Mouse (Mus musculus) liver, embryonic 14.5 days (tissue): ENCODE measurements around the gene Ntsr1. TPM values are rescaled to one million over a fixed set of nuclear protein-coding genes. Genes with fewer than 3 reads are reported as not detected.

Experiments used
- ATAC-seq: fragments of 200-750 bp; cut with Nextera tagmentation; 2 replicates; pipeline ENCODE4 v1.8.0; 2017; ENCODE audit warnings: moderate number of reproducible peaks, mild to moderate bottlenecking, moderate library complexity; ENCODE audit not compliant: insufficient read depth
- DNase-seq, 3 experiments: peaks; one replicate each; pipeline ENCODE4 v3.0.0-alpha.2; 2012 to 2013; ENCODE audit warnings: low read depth in 3 of 3, low spot score in 3 of 3
- H3K27ac ChIP-seq: fragments of 300-500 bp; sonication (generic); 2 replicates; pipeline ENCODE4 v1.5.1; 2014; ENCODE audit warnings: moderate library complexity, mild to moderate bottlenecking, control low read depth, inconsistent platforms
- H3K27me3 ChIP-seq: fragments of 300-500 bp; sonication (generic); 2 replicates; pipeline ENCODE4 v1.6.1; 2014; ENCODE audit warnings: mild to moderate bottlenecking, low read length, moderate library complexity; ENCODE audit not compliant: control insufficient read depth, insufficient read depth
- H3K36me3 ChIP-seq: fragments of 300-500 bp; sonication (generic); replicated peaks from 2 replicates; pipeline ENCODE4 v1.6.1; 2014; ENCODE audit warnings: low read depth; ENCODE audit not compliant: control insufficient read depth, insufficient read depth
- H3K4me1 ChIP-seq, 2 experiments: fragments of 200-500 bp in 1 of 2; fragments of 300-500 bp in 1 of 2; sonication (generic) in 1 of 2; replicated peaks; 2 replicates each; pipeline ENCODE4 v1.6.1; 2012 to 2014; ENCODE audit warnings: antibody characterized with exemption in 1 of 2, inconsistent platforms in 1 of 2, low read length in 1 of 2; ENCODE audit not compliant: control insufficient read depth in 2 of 2, insufficient read depth in 2 of 2
- H3K4me2 ChIP-seq: fragments of 300-500 bp; sonication (generic); 2 replicates; pipeline ENCODE4 v1.6.1; 2014; ENCODE audit warnings: low read depth, mild to moderate bottlenecking, control low read depth, moderate library complexity
- H3K4me3 ChIP-seq, 2 experiments: fragments of 200-500 bp in 1 of 2; fragments of 300-500 bp in 1 of 2; sonication (generic) in 1 of 2; 2 replicates each; pipeline ENCODE4 v1.5.1; 2012 to 2014; ENCODE audit warnings: low read depth in 2 of 2, low read length in 2 of 2, mild to moderate bottlenecking in 2 of 2, control low read depth in 1 of 2, inconsistent platforms in 1 of 2, moderate library complexity in 1 of 2; ENCODE audit not compliant: insufficient read depth in 1 of 2
- H3K9ac ChIP-seq: fragments of 300-500 bp; sonication (generic); replicated peaks from 2 replicates; pipeline ENCODE4 v1.6.1; 2014; ENCODE audit warnings: mild to moderate bottlenecking, control low read depth, moderate library complexity
- H3K9me3 ChIP-seq: fragments of 300-500 bp; sonication (generic); 2 replicates; pipeline ENCODE4 v1.6.1; 2016; ENCODE audit warnings: low read length, mixed read lengths; ENCODE audit not compliant: control insufficient read depth
- CTCF ChIP-seq: IDR thresholded peaks from 2 replicates; pipeline ENCODE4 v1.5.1; 2016; ENCODE audit warnings: antibody characterized with exemption, low read depth, control low read depth
- EP300 ChIP-seq: IDR thresholded peaks from 2 replicates; pipeline ENCODE4 v1.6.1; 2016; ENCODE audit warnings: antibody characterized with exemption, low read depth
- WGBS: fragments of 180-500 bp; shearing (Covaris S2); extraction: QIAGEN DNeasy Blood & Tissue Kit; methylation state at CpG from one replicate; pipeline ENCODE4 v1.1.7; 2014; ENCODE audit not compliant: insufficient replicate concordance; 5-methylcytosine and 5-hydroxymethylcytosine counted together
- polyA plus RNA-seq, 2 experiments: library from polyadenylated mRNA; depleted of rRNA in 1 of 2; stranded (reverse) in 1 of 2; unstranded in 1 of 2; fragments of >200 nt; fragmentation: Nextera tagmentation in 1 of 2; extraction: Ambion mirVana in 1 of 2; gene quantifications; 2 replicates each; pipeline versions ENCODE4 v1.2.1 to v1.2.3; 2012 to 2014

Gene Ntsr1
- polyA plus RNA-seq (2012; rRNA removed) (0.04 and 0.06 TPM in 2 replicates), polyA plus RNA-seq (2014; fragmentation: Nextera tagmentation; extraction: Ambion mirVana) (0.05 TPM in 1 of 2 replicates, not detected in the other)

- under 1% methylated on average over 30 of the region's 30 CpGs for WGBS
- Histone ChIP-seq H3K27ac (no peak within 1 kb of the TSS), H3K4me3 (no peak within 1 kb of the TSS), H3K36me3 (no peaks in the 10 kb centered on the region), H3K9ac (no peak within 1 kb of the TSS), H3K27me3 (peaks cover 16% of the 10 kb centered on the region), H3K4me1 (no peaks in the 10 kb centered on the region), H3K4me2 (no peak within 1 kb of the TSS), H3K9me3 (no peaks in the 10 kb centered on the region)
- ATAC-seq (no peak), DNase-seq (no peak)
- TF ChIP-seq CTCF (no peak), EP300 (no peak)
Measured at GRCm38 (mm10) chr2:180499741-180500140, at the start of gene Ntsr1. Ntsr1 (plus strand) TSS chr2:180499976.

GRCm38 (mm10) chr2:180450529-180450928, 49.2 kb upstream of the Ntsr1 start:
- Histone ChIP-seq H3K4me1 (peaks cover 0 to 1% of the 10 kb centered on the region in 2 experiments; a peak in 1 of 4 replicates), H3K9me3 (no peaks in the 10 kb centered on the region), H3K9ac (no peak overlapping the region), H3K27me3 (no peaks in the 10 kb centered on the region), H3K27ac (no peak overlapping the region), H3K36me3 (no peaks in the 10 kb centered on the region), H3K4me2 (no peak overlapping the region), H3K4me3 (no peak overlapping the region)
- TF ChIP-seq CTCF (no peak), EP300 (no peak)
- DNase-seq = no peak
- no peak for ATAC-seq
- 46% methylated on average over 5 of the region's 5 CpGs for WGBS

- Histone ChIP-seq H3K4me2 (peak within 1 kb of the TSS; percentile 67), H3K27ac (no peak within 1 kb of the TSS), H3K9me3 (no peaks in the 10 kb centered on the region), H3K9ac (0 out of 2 replicates have a peak within 1 kb of the TSS, but pooled peaks have one; percentile 15), H3K4me3 (peak within 1 kb of the TSS; percentile 29 to 51), H3K4me1 (peaks cover 0 to 4% of the 10 kb centered on the region in 2 experiments; a peak in 1 of 4 replicates), H3K36me3 (no peaks in the 10 kb centered on the region), H3K27me3 (peaks cover 16% of the 10 kb centered on the region)
- 2% methylated on average over 65 of the region's 65 CpGs for WGBS
- peak; percentile 93 for ATAC-seq
- TF ChIP-seq CTCF = no peak
- no peak for TF ChIP-seq EP300
- DNase-seq = peak; percentile 58 to 59 (median 59)
Measured at GRCm38 (mm10) chr2:180455723-180456698, 43.8 kb upstream of the Ntsr1 start, which contains the start of gene Slco4a1. Slco4a1 (plus strand) TSS chr2:180456245.

- H3K4me3 ChIP-seq = peak overlapping the region; percentile 23 to 51
- DNase-seq = no peak
- TF ChIP-seq CTCF (no peak), EP300 (no peak)
- no peak for ATAC-seq
- 2% methylated on average over 27 of the region's 28 CpGs for WGBS
- H3K9ac ChIP-seq = no peak overlapping the region
- H3K36me3 ChIP-seq = no peaks in the 10 kb centered on the region
- H3K27me3 ChIP-seq = peaks cover 16% of the 10 kb centered on the region
- peaks cover 0 to 4% of the 10 kb centered on the region in 2 experiments; a peak in 1 of 4 replicates for H3K4me1 ChIP-seq
- H3K27ac ChIP-seq = no peak overlapping the region
- peak overlapping the region; percentile 67 for H3K4me2 ChIP-seq
- H3K9me3 ChIP-seq = no peaks in the 10 kb centered on the region
Measured at GRCm38 (mm10) chr2:180456705-180457104, 43.1 kb upstream of the Ntsr1 start.

- no peak overlapping the region for H3K27ac ChIP-seq
- H3K9ac ChIP-seq = no peak overlapping the region
- 68% methylated on average over 2 of the region's 2 CpGs for WGBS
- ATAC-seq (no peak), DNase-seq (no peak)
- H3K4me3 ChIP-seq = no peak overlapping the region
- peaks cover 16% of the 10 kb centered on the region for H3K27me3 ChIP-seq
- no peaks in the 10 kb centered on the region for H3K9me3 ChIP-seq
- no peaks in the 10 kb centered on the region for H3K36me3 ChIP-seq
- TF ChIP-seq EP300 (no peak), CTCF (no peak)
- no peak overlapping the region for H3K4me2 ChIP-seq
- peaks cover 0 to 4% of the 10 kb centered on the region in 2 experiments; a peak in 1 of 4 replicates for H3K4me1 ChIP-seq
Measured at GRCm38 (mm10) chr2:180457680-180458079, 42.1 kb upstream of the Ntsr1 start.
